Mouse (Mus musculus): Measurements from ENCODE around the gene Olfr173. TPM values are rescaled to one million over a fixed set of nuclear protein-coding genes. Genes with fewer than 3 reads are reported as not detected.

The Olfr173 gene
- 0.09 TPM in 1 of 2 replicates, not detected in the other for polyA plus RNA-seq (2016; fragmentation: Nextera tagmentation; extraction: Ambion mirVana)

- Histone ChIP-seq H3K4me1 (no peaks in the 10 kb centered on the region), H3K27ac (no peak within 1 kb of the TSS), H3K4me2 (replicated peaks) (no peak within 1 kb of the TSS), H3K4me3 (no peak within 1 kb of the TSS), H3K9ac (no peak within 1 kb of the TSS), H3K36me3 (no peaks in the 10 kb centered on the region), H3K9me3 (no peaks in the 10 kb centered on the region), H3K27me3 (no peaks in the 10 kb centered on the region)
- 80% methylated on average over 2 of the region's 2 CpGs for WGBS
- no peak for ATAC-seq (ENCODE audit: insufficient number of reproducible peaks, insufficient read depth, low FRiP score, low TSS enrichment)
Observed at GRCm38 (mm10) chr16:58800168-58800567, at the start of gene Olfr173. TSS of gene Olfr173 (minus strand) at chr16:58800268.

GRCm38 (mm10) chr16:58826732-58827319, 26.8 kb upstream of the Olfr173 start, which contains the start of gene Olfr175-ps1:
TSS of gene Olfr175-ps1 (minus strand) at chr16:58826782.
- H3K9me3 ChIP-seq, result no peaks in the 10 kb centered on the region
- no peak within 1 kb of the TSS for H3K27ac ChIP-seq
- H3K9ac ChIP-seq, result no peak within 1 kb of the TSS
- H3K4me1 ChIP-seq, result no peaks in the 10 kb centered on the region
- H3K27me3 ChIP-seq, result no peaks in the 10 kb centered on the region
- 80% methylated on average over 1 of the region's 1 CpGs for WGBS
- no peaks in the 10 kb centered on the region for H3K36me3 ChIP-seq
- no peak within 1 kb of the TSS for H3K4me3 ChIP-seq
- no peak for ATAC-seq (ENCODE audit: insufficient number of reproducible peaks, insufficient read depth, low FRiP score, low TSS enrichment)
- H3K4me2 ChIP-seq (replicated peaks), result no peak within 1 kb of the TSS

GRCm38 (mm10) chr16:58763076-58763475, 37.0 kb downstream of the Olfr173 start, which contains the start of gene Olfr172:
TSS of gene Olfr172 (minus strand) at chr16:58763176.
- no peak within 1 kb of the TSS for H3K4me2 ChIP-seq (replicated peaks)
- no peaks in the 10 kb centered on the region for H3K9me3 ChIP-seq
- no peaks in the 10 kb centered on the region for H3K36me3 ChIP-seq
- WGBS, result 84% methylated on average over 1 of the region's 1 CpGs
- H3K9ac ChIP-seq, result no peak within 1 kb of the TSS
- no peaks in the 10 kb centered on the region for H3K27me3 ChIP-seq
- no peaks in the 10 kb centered on the region for H3K4me1 ChIP-seq
- no peak within 1 kb of the TSS for H3K27ac ChIP-seq
- H3K4me3 ChIP-seq, result no peak within 1 kb of the TSS
- ATAC-seq (ENCODE audit: insufficient number of reproducible peaks, insufficient read depth, low FRiP score, low TSS enrichment), result no peak

GRCm38 (mm10) chr16:58756191-58756590, 43.9 kb downstream of the Olfr173 start:
- Histone ChIP-seq H3K9me3 (no peaks in the 10 kb centered on the region), H3K9ac (no peak overlapping the region), H3K27me3 (no peaks in the 10 kb centered on the region), H3K4me3 (no peak overlapping the region), H3K4me1 (no peaks in the 10 kb centered on the region), H3K4me2 (replicated peaks) (no peak overlapping the region), H3K36me3 (no peaks in the 10 kb centered on the region), H3K27ac (no peak overlapping the region)
- ATAC-seq (ENCODE audit: insufficient number of reproducible peaks, insufficient read depth, low FRiP score, low TSS enrichment), result no peak

- WGBS, result 25% methylated on average over 1 of the region's 1 CpGs
- H3K4me2 ChIP-seq (replicated peaks), result no peak overlapping the region
- no peaks in the 10 kb centered on the region for H3K36me3 ChIP-seq
- no peak overlapping the region for H3K27ac ChIP-seq
- H3K4me3 ChIP-seq, result no peak overlapping the region
- no peaks in the 10 kb centered on the region for H3K4me1 ChIP-seq
- ATAC-seq (ENCODE audit: insufficient number of reproducible peaks, insufficient read depth, low FRiP score, low TSS enrichment), result no peak
- no peaks in the 10 kb centered on the region for H3K9me3 ChIP-seq
- no peak overlapping the region for H3K9ac ChIP-seq
- no peaks in the 10 kb centered on the region for H3K27me3 ChIP-seq
Observed at GRCm38 (mm10) chr16:58751314-58751713, 48.8 kb downstream of the Olfr173 start.

- Histone ChIP-seq H3K27ac (no peak overlapping the region), H3K9ac (no peak overlapping the region), H3K4me3 (no peak overlapping the region), H3K4me2 (replicated peaks) (no peak overlapping the region), H3K36me3 (no peaks in the 10 kb centered on the region), H3K4me1 (no peaks in the 10 kb centered on the region), H3K9me3 (no peaks in the 10 kb centered on the region), H3K27me3 (no peaks in the 10 kb centered on the region)
- 63% methylated on average over 4 of the region's 4 CpGs for WGBS
- ATAC-seq (ENCODE audit: insufficient number of reproducible peaks, insufficient read depth, low FRiP score, low TSS enrichment), result no peak
Observed at GRCm38 (mm10) chr16:58746715-58747114, 53.4 kb downstream of the Olfr173 start.

Small RNAs within 50 kb of the gene (microRNA-seq; reads per million reads assigned to microRNA genes)
- gene Gm27564, result not detected

Other genes with a start within 250 kb of the Olfr173 start
- not detected in 2 replicates for gene Gm813, start 183.3 kb downstream of the Olfr173 start, polyA plus RNA-seq (2016; fragmentation: Nextera tagmentation; extraction: Ambion mirVana)
- not detected in 2 replicates for gene E330017A01Rik, start 161.5 kb downstream of the Olfr173 start, polyA plus RNA-seq (2016; fragmentation: Nextera tagmentation; extraction: Ambion mirVana)
- 21.8 and 25.6 TPM in 2 replicates for gene Cpox, start 130.0 kb downstream of the Olfr173 start, polyA plus RNA-seq (2016; fragmentation: Nextera tagmentation; extraction: Ambion mirVana)
- not detected in 2 replicates for gene Gpr15, start 81.2 kb downstream of the Olfr173 start, polyA plus RNA-seq (2016; fragmentation: Nextera tagmentation; extraction: Ambion mirVana)
- 117 and 121 TPM in 2 replicates for gene Cldnd1, start 72.4 kb downstream of the Olfr173 start, polyA plus RNA-seq (2016; fragmentation: Nextera tagmentation; extraction: Ambion mirVana)
- gene Olfr172, start 37.1 kb downstream of the Olfr173 start, polyA plus RNA-seq (2016; fragmentation: Nextera tagmentation; extraction: Ambion mirVana), result not detected in 2 replicates
- gene Olfr175-ps1, start 26.5 kb upstream of the Olfr173 start, polyA plus RNA-seq (2016; fragmentation: Nextera tagmentation; extraction: Ambion mirVana), result not detected in 2 replicates
- gene Olfr177, start 74.5 kb upstream of the Olfr173 start, polyA plus RNA-seq (2016; fragmentation: Nextera tagmentation; extraction: Ambion mirVana), result not detected in 2 replicates
- gene Olfr178, start 91.8 kb upstream of the Olfr173 start, polyA plus RNA-seq (2016; fragmentation: Nextera tagmentation; extraction: Ambion mirVana), result not detected in 2 replicates
- not detected in 2 replicates for gene Olfr181, start 128.5 kb upstream of the Olfr173 start, polyA plus RNA-seq (2016; fragmentation: Nextera tagmentation; extraction: Ambion mirVana)
- not detected in 2 replicates for gene Olfr180, start 129.1 kb upstream of the Olfr173 start, polyA plus RNA-seq (2016; fragmentation: Nextera tagmentation; extraction: Ambion mirVana)
- not detected in 2 replicates for gene Olfr183, start 195.1 kb upstream of the Olfr173 start, polyA plus RNA-seq (2016; fragmentation: Nextera tagmentation; extraction: Ambion mirVana)
- not detected in 2 replicates for gene Olfr186, start 230.0 kb upstream of the Olfr173 start, polyA plus RNA-seq (2016; fragmentation: Nextera tagmentation; extraction: Ambion mirVana)
- gene Olfr187, start 239.5 kb upstream of the Olfr173 start, polyA plus RNA-seq (2016; fragmentation: Nextera tagmentation; extraction: Ambion mirVana), result not detected in 2 replicates